Mouse (Mus musculus) neural tube, embryonic 14.5 days (tissue): ENCODE data around the gene Heatr5a. TPM values are rescaled to one million over a fixed set of nuclear protein-coding genes. Genes with fewer than 3 reads are reported as not detected.
A peak's percentile ranks its signal among the peaks of the same experiment; 100 is the strongest.

ENCODE experiments used
- ATAC-seq: fragments of 200-750 bp; cut with Nextera tagmentation; 2 replicates; pipeline ENCODE4 v1.8.0; 2017; ENCODE audit warnings: low read depth, mild to moderate bottlenecking, moderate TSS enrichment, moderate library complexity
- H3K27ac ChIP-seq: fragments of 300-500 bp; sonication (generic); 2 replicates; pipeline ENCODE4 v1.5.1; 2014; ENCODE audit warnings: low read depth, mild to moderate bottlenecking, control low read depth, low read length, moderate library complexity, mixed read lengths
- H3K27me3 ChIP-seq: fragments of 300-500 bp; sonication (generic); 2 replicates; pipeline ENCODE4 v1.6.1; 2014; ENCODE audit warnings: low read length; ENCODE audit not compliant: control insufficient read depth, insufficient read depth
- H3K36me3 ChIP-seq: fragments of 300-500 bp; sonication (generic); 2 replicates; pipeline ENCODE4 v1.6.1; 2014; ENCODE audit warnings: low read length, mixed read lengths; ENCODE audit not compliant: control insufficient read depth, insufficient read depth
- H3K4me1 ChIP-seq: fragments of 300-500 bp; sonication (generic); 2 replicates; pipeline ENCODE4 v1.6.1; 2014; ENCODE audit warnings: low read length; ENCODE audit not compliant: control insufficient read depth, insufficient read depth
- H3K4me2 ChIP-seq: fragments of 300-500 bp; sonication (generic); 2 replicates; pipeline ENCODE4 v1.6.1; 2014; ENCODE audit warnings: mild to moderate bottlenecking, low read depth, low read length, control low read depth
- H3K4me3 ChIP-seq: fragments of 300-500 bp; sonication (generic); 2 replicates; pipeline ENCODE4 v1.5.1; 2014; ENCODE audit warnings: low read depth, low read length, control low read depth, mixed read lengths
- H3K9ac ChIP-seq: fragments of 300-500 bp; sonication (generic); replicated peaks from 2 replicates; pipeline ENCODE4 v1.6.1; 2014; ENCODE audit warnings: low read depth, mild to moderate bottlenecking, control low read depth, low read length, mixed read lengths
- H3K9me3 ChIP-seq: fragments of 300-500 bp; sonication (generic); 2 replicates; pipeline ENCODE4 v1.6.1; 2016; ENCODE audit warnings: low read length; ENCODE audit not compliant: control insufficient read depth
- WGBS: fragments of 180-500 bp; shearing (Covaris S2); extraction: QIAGEN DNeasy Blood & Tissue Kit; methylation state at CpG from one replicate; pipeline ENCODE4 v1.1.7; 2014; 5-methylcytosine and 5-hydroxymethylcytosine counted together
- polyA plus RNA-seq: library from polyadenylated mRNA; unstranded; fragments of >200 nt; fragmentation: Nextera tagmentation; extraction: Ambion mirVana; gene quantifications from 2 replicates; pipeline ENCODE4 v1.2.1, GENCODE M21; 2014

The Heatr5a gene
- polyA plus RNA-seq, 1 experiment from 2014 or later = 9.1 TPM

- peak within 1 kb of the TSS; percentile 58 for H3K4me3 ChIP-seq
- no peaks in the 10 kb centered on the region for H3K36me3 ChIP-seq
- ATAC-seq = peak; percentile 96
- H3K9me3 ChIP-seq = no peaks in the 10 kb centered on the region
- peak within 1 kb of the TSS; percentile 53 for H3K9ac ChIP-seq
- no peaks in the 10 kb centered on the region for H3K4me1 ChIP-seq
- no peaks in the 10 kb centered on the region for H3K27me3 ChIP-seq
- H3K4me2 ChIP-seq = peak within 1 kb of the TSS; percentile 64
- H3K27ac ChIP-seq = peak within 1 kb of the TSS; percentile 69; the same call in 1 of the 2 replicates
- 2% methylated on average over 46 of the region's 46 CpGs for WGBS
These were observed 34.9 kb upstream of the Heatr5a start, which contains the start of gene Dtd2 for GRCm38 (mm10) chr12:52005877-52006632. Dtd2 (minus strand) TSS chr12:52006501.

GRCm38 (mm10) chr12:52002746-52003145, 31.6 kb upstream of the Heatr5a start:
- Histone ChIP-seq H3K27ac (no peak overlapping the region), H3K4me1 (no peaks in the 10 kb centered on the region), H3K36me3 (peaks cover 2% of the 10 kb centered on the region; the same call in 1 of the 2 replicates), H3K4me3 (no peak overlapping the region), H3K9ac (no peak overlapping the region), H3K9me3 (no peaks in the 10 kb centered on the region), H3K4me2 (no peak overlapping the region), H3K27me3 (no peaks in the 10 kb centered on the region)
- WGBS = 94% methylated on average over 3 of the region's 3 CpGs
- no peak for ATAC-seq

GRCm38 (mm10) chr12:52001544-52001943, 30.4 kb upstream of the Heatr5a start:
- H3K27ac ChIP-seq = no peak overlapping the region
- no peaks in the 10 kb centered on the region for H3K27me3 ChIP-seq
- H3K36me3 ChIP-seq = peaks cover 2% of the 10 kb centered on the region; the same call in 1 of the 2 replicates
- peak; percentile 67; the same call in 1 of the 2 replicates for ATAC-seq
- no peak overlapping the region for H3K4me3 ChIP-seq
- H3K9ac ChIP-seq = no peak overlapping the region
- no peaks in the 10 kb centered on the region for H3K9me3 ChIP-seq
- no peaks in the 10 kb centered on the region for H3K4me1 ChIP-seq
- H3K4me2 ChIP-seq = no peak overlapping the region
- 41% methylated on average over 4 of the region's 4 CpGs for WGBS

- Histone ChIP-seq H3K27ac (no peak overlapping the region), H3K4me1 (no peaks in the 10 kb centered on the region), H3K27me3 (no peaks in the 10 kb centered on the region), H3K4me2 (no peak overlapping the region), H3K9me3 (no peaks in the 10 kb centered on the region), H3K36me3 (peaks cover 2% of the 10 kb centered on the region; the same call in 1 of the 2 replicates), H3K4me3 (no peak overlapping the region), H3K9ac (no peak overlapping the region)
- no peak for ATAC-seq
- WGBS = 89% methylated on average over 9 of the region's 9 CpGs
These were observed 27.3 kb upstream of the Heatr5a start for GRCm38 (mm10) chr12:51998366-51998932.

GRCm38 (mm10) chr12:51995738-51996536, 24.8 kb upstream of the Heatr5a start:
- 92% methylated on average over 1 of the region's 1 CpGs for WGBS
- Histone ChIP-seq H3K27ac (no peak overlapping the region), H3K27me3 (no peaks in the 10 kb centered on the region), H3K9ac (no peak overlapping the region), H3K4me1 (no peaks in the 10 kb centered on the region), H3K9me3 (no peaks in the 10 kb centered on the region), H3K36me3 (peaks cover 2% of the 10 kb centered on the region; the same call in 1 of the 2 replicates), H3K4me2 (no peak overlapping the region), H3K4me3 (no peak overlapping the region)
- no peak for ATAC-seq

- no peak for ATAC-seq
- Histone ChIP-seq H3K9me3 (no peaks in the 10 kb centered on the region), H3K4me2 (no peak overlapping the region), H3K4me1 (no peaks in the 10 kb centered on the region), H3K4me3 (no peak overlapping the region), H3K9ac (no peak overlapping the region), H3K27ac (no peak overlapping the region), H3K27me3 (no peaks in the 10 kb centered on the region), H3K36me3 (no peaks in the 10 kb centered on the region)
- 82% methylated on average over 2 of the region's 2 CpGs for WGBS
These were observed 19.5 kb upstream of the Heatr5a start for GRCm38 (mm10) chr12:51990629-51991028.

GRCm38 (mm10) chr12:51988536-51988935, 17.4 kb upstream of the Heatr5a start:
- 90% methylated on average over 5 of the region's 5 CpGs for WGBS
- H3K9ac ChIP-seq = no peak overlapping the region
- ATAC-seq = no peak
- H3K9me3 ChIP-seq = no peaks in the 10 kb centered on the region
- no peak overlapping the region for H3K4me3 ChIP-seq
- no peak overlapping the region for H3K27ac ChIP-seq
- no peaks in the 10 kb centered on the region for H3K4me1 ChIP-seq
- no peak overlapping the region for H3K4me2 ChIP-seq
- no peaks in the 10 kb centered on the region for H3K36me3 ChIP-seq
- no peaks in the 10 kb centered on the region for H3K27me3 ChIP-seq

GRCm38 (mm10) chr12:51985826-51986225, 14.7 kb upstream of the Heatr5a start:
- no peaks in the 10 kb centered on the region for H3K4me1 ChIP-seq
- no peak overlapping the region for H3K4me2 ChIP-seq
- no peak overlapping the region for H3K4me3 ChIP-seq
- H3K27me3 ChIP-seq = no peaks in the 10 kb centered on the region
- ATAC-seq = no peak
- no peaks in the 10 kb centered on the region for H3K36me3 ChIP-seq
- WGBS = 71% methylated on average over 4 of the region's 4 CpGs
- no peaks in the 10 kb centered on the region for H3K9me3 ChIP-seq
- H3K27ac ChIP-seq = no peak overlapping the region
- no peak overlapping the region for H3K9ac ChIP-seq
